Mouse (Mus musculus) neural tube, embryonic 10.5 days (tissue): ENCODE measurements around the gene AI182371.

ENCODE experiments used
- DNase-seq: peaks from one replicate; pipeline ENCODE4 v3.0.0-alpha.2; 2017; ENCODE audit warnings: low spot score; ENCODE audit errors: extremely low spot score

The AI182371 gene

DNA sequence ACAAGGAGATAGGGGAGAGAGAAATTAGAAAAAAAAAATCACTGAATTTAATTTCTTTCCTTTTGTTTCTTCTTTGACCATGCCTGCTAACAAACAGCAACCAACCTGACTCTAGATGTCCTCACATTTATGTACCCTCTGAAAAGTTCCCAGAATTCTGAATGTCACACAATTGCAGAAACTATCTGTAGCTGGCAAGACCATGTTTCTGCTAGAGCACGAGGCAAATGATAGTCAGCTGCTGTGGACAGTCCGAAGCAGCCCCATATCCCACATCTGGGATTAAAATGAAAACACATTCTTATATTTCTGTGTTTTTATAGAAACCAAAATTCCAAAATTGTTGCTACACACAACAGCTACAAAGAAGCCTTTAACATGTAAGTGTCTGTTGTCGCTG lies at the start of gene AI182371:
TSS of gene AI182371 (minus strand) at position 101 of the 400 bp plus-strand sequence.
- DNase-seq: no peak

DNA sequence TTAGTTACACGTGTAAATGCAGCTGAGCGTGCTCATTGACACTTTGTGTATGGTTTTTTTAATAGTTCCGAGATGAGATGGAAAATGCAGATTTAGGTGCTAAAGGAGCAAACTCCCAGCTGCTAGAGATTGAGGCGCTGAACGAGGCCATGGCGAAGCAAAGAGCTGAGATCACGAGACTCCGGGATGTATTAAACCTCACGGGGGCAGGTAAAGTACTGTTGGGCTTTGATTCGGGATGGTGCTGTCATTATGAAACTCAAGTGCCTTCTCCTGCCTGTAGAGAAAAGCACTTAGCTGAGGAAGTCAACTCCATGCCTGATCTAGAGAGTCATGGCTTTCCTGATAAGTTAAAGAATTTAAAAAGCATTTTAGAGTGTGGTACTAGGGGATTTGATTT lies 47.5 kb upstream of the AI182371 start:
- DNase-seq: no peak

DNA sequence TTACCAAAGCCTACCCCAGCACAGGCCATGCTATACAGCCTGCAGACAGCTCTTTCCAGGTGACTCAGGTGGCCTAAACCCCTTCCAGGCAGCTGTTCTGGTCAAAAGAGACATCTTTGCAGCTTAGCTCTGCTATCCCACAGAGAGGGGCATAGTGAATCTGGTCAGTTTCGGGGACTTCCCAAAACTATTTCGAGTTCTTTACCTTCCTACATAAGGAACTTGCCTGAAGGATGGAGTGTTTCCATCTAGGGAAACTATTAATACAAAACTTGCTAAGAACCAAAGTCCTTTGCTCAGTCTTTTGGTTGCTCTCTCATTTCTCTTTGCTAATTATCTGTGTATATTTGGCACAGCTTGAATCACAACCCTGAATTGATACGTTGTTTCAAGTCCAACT lies 40.3 kb upstream of the AI182371 start:
- DNase-seq: no peak

DNA sequence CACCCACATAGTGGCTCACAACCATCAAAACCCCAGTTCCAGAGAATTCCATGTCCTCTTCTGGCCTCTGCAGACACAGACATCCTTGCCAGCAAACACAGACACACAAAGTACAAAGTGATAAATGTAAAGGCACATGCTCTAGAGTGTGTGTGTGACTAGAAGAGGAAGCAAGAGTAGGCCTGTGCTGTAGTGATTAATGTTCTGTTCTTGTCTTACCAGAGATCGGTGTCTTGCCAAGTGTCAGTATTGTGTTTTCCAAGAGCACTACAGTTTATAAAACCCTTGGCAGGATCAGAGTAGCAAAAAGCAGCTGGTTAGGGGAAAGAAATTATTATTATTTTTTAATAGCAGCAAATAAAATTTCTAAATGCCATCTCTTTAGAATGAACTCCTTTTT lies 37.2 kb upstream of the AI182371 start:
- no peak for DNase-seq

DNA sequence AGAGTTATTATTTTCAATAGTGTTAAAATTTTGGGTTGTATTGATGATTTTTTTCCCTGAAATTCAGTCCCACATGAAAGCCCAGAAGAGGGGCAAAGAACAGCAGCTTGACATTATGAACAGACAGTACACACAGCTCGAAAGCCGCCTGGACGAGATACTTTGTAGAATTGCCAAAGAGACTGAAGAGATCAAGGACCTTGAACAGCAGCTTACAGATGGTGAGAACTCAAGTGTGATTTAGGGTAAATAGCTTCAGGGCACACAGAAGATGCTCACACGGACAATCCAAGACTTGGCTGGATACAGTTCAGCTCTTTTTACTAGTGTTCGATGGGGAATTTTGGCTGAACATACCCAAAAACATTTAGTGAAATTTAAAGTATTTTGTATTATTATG lies 32.5 kb upstream of the AI182371 start:
- DNase-seq: no peak

DNA sequence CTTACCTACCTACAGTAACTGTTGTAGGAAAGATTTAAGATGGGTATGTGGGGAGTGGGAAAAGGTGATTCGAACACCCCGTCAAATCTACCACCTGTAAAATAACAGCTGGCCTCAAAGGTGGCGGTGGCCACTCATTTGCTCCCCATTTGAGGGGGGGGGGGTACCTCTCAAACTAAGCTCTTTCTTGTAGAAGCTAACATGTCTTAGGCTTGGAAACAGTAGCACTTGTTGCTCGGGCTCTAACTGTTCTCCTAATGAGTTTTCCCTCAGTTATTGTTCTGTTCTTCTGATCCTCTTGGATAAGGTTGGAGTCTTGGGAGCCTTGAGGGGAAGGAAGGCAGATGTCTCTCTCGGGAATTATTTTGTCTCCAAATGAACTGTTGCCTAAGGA lies 31.3 kb upstream of the AI182371 start:
- DNase-seq: peak; percentile 16

DNA sequence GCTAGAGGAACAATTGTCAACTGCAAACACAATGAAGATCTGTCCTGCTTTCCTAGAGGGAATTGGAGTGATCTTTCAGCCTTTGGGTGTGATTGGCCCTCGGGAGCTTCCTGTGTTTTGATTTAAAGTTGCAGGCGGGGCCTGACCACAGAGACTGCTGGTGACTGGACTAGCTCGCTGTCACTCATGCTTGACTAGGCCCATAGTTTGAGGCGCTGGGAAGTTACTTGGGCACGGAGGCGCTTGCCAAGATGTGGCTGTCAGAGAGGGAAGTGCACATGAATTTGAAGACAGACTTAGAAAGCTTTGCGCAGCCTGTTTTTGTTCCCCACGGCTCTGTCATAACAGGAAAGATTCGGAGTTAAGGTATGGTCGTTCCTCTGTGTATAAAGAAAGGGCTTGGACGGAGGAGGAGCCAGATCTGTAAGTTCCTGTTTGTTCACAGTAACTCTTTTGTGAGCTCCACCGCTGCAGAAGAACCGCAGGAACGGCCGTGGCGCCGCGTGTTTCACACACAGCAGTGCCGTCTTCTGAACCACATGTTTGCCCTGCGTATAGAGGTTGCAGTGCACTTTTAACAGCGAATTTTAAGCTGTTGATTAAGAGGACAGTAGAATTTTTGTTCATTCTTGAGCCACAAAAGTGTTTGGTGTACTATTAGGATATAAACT lies 30.8 kb upstream of the AI182371 start:
- DNase-seq: peak; percentile 91

DNA sequence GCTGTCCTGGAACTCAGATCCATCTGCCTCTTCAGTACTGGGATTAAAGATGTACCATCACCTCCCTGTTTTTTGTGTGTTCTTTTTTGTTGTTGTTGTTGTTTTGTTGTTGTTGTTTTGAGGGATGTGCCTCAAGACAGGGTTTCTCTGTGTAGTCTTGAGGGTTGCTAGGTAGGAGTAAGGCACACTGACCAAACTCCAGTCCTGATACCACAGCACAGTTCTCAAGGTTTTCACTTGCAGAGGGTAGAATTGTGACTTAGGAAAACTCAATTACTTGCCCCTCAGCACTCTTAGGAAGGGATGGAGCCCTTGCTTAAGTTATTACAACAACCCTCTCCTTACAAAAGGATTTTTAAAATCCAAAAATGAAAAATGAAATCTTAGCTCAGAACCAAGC lies 30.1 kb upstream of the AI182371 start:
- DNase-seq: no peak

DNA sequence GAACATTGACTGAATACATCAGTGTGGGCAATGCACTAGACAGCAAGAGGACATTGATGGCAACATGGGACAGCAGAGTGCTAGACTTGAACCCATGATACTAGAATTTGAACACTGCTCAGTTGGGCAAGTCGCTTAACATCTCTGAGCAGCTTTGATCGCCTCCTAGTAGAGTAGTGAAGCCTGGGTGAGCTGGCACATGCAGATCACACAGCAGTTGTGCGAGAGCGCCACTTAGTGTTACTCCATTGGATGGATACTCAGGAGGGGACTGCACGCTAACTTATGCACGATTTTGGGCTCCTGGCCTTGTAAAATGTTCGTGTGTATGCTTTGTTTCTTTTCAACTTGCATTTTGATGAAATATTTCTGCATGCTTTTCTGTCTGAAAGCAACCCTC lies 23.4 kb upstream of the AI182371 start:
- DNase-seq: no peak

DNA sequence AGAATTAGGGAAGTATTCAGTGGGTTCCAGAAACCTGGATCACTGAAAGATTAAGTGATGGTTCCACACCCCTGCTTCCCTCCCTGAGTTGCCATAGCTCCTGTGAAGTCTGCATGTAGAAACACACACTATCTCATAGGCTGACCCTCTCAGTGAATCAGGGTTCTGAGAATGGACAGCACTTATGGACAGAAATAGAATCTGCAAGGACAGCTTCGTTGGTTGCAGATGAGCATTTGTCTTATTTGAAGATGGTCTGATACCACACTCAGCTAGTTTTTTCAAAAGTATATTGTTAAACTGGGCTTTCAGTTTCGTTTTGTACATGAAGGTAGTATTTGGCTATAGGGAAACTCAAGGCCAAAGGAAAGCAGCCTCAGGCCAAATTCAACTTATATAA lies 9.2 kb upstream of the AI182371 start:
- DNase-seq: no peak

DNA sequence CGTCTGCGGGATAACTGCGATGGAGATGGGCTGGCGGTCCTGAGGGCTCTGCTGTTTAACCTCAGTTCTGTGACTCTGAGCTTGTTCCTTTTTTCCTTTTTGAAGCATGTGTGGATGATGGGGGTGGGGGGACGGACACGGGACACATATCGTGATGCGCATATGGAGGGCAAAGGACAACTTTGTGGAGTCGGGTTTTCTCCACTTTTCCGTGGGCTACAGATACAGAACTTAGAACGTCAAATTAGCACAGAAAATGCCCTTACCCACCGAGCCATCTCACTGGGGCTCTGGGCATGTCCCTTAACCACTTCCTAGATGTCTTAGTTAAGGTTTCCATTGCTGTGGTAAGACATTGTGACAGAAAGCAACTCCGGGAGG lies 8.6 kb upstream of the AI182371 start:
- DNase-seq: no peak

DNA sequence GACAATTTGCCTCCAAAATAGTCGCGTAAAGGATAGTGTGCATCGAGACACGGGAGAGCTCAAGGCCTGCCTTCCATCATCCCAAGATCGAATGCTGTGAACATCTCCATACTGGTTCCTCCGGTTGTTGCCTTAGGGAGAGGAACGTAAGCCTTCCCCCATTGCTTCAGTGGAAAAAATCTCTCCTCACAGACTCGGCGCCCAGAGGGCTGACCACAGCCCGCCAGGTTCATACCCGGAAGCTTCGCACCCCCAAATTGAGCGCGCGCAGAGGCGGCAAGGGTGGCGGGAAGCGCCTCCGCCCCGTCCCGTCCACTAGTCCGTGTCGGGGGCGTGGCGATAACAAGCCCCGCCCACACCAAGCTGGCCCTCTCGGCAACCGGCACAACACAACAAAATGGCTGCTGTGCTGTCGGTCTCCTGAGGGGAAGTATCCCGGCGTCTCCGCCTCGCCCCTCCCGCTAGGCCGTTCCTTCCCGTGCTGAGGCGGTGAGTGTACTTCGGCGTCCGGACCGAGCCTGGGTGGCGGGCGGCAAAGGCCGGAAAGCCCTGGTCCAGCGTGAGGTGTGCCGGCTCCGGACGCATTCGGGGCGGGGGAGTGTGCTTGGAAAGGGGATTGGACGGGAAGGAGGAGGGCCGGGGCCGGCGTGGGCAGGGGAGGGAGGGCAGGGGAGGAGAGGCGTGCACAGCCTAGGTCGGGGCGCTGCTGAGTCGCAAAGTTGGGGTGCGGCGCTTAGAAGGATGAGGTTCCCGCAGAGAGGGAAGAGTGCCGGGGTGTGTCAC lies 8.0 kb upstream of the AI182371 start, which contains the start of gene Cntrl:
TSS of gene Cntrl (plus strand) at position 352 of the 783 bp plus-strand sequence.
- DNase-seq: peak; percentile 98

DNA sequence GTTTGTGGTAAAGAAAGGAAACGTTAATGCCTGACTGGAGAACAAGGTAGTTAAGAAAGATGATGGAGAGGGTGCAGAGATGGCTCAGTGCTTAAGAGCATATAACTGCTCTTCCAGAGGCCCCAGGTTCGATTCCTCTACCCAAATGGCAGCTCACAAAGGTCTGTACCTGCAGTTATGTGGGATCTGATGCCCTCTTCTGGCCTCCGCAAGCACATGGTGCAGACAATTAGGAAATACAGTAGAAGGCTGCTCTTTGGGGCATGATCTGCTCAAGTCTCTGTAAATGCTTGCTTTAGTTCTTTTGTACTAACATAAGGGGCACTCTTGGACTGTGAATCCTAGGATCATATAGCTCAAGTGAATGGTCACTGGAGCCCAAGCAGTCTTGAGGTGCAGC lies 7.4 kb upstream of the AI182371 start:
- DNase-seq: peak; percentile 44

DNA sequence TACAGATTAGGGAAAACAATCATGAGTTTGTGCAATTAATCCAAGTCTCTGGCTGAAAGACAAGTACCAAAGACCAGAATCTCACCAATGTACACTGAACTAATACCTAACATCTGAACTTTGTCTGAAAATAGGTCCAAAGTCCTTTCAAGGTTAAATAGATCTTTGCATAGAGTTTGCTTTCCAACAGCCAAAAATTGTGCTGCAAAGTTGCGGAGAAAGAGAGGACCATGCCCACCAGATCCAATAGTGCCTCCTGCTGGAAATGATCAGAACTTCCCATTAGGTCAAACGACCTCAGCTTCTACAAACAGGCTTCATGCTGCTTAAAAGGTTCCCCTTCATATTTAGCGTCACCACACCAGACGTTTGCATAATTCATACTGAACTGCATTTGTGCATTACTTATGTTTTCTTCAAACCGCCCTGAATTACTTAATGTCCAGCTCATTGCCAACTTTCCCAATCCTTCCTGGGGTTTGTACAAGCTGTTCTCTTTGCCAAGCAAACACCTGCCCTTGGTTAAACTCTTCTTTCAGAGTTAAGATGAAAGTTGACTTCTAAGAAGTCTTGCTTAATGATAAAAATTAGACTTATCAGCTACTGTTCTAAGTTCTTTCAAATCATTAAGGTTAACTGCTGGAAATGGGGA lies 6.8 kb upstream of the AI182371 start:
- no peak for DNase-seq

DNA sequence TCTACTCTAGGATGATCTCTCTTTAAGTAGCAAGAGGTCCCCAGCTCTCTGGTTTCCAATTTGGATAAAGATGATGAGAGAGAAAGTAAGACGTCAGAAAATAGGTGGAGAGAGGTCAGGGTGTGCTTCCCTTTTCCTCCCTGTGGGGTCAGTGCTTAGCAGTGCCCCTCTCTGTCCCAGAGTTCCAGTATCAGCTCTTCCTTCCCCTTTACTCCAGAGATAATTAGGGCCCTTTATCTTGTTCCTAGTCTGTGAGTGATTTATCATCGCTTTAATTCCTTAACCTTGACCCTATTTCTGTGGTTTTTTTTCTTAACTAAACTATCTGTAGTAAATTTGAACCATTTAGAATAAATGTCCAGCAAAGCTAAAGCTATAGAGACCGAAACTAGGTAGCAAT lies 3.5 kb upstream of the AI182371 start:
- no peak for DNase-seq

DNA sequence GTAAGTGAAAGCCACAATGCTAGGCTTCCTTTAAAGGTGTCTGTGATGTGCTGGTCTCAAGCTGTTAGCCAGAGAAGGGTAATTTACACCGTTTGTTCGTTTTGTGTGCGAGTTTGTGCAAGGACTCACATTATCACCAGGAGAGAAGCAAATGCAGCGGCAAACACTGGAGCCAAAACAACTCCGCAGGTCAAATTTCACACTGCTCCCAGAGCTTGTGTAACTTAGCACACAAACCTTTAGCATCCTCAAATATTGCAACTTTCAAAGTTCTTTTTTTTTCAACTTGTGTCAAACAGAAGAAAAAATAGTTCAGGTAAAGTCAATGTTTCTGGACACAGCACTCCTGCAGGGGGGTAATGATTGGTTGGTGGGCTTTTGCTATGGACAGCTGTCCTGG lies 2.2 kb upstream of the AI182371 start:
- DNase-seq: no peak

DNA sequence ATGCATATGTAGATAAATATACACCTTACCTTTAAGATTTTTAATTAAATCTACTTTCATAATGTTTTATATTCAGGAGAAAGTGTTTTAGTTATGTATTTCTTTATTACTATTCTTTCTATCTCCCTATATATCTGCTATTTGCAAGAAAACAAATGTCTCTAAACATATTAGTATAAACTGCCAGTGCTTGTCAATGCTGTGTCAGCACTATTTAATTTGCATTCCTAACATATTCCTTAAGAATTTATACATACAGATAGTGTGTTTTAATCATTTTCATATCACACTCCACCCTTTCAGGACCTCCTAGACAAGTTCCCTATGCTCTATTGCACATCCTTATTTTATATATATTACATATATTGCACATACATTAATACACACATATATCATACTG lies 1.4 kb upstream of the AI182371 start:
- no peak for DNase-seq

DNA sequence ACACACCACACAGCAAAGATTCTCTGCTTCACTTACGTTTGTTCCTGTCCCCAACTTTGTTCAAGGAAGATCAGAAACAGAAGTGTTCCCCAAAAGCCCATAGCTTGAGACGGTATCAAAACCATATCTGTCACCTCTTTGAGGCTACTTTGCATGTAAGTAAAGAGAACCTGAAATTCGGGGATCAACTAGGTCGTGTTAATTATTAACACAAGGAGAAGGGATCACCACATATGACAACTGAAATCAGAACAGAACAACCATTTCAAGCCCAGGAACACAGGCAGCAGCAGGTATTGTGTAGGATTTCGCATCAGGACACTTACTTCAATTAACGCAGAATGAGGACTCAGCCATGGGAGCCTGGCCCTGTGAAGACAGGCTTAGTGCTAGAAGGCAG lies 814 bp downstream of the AI182371 start:
- DNase-seq: no peak

DNA sequence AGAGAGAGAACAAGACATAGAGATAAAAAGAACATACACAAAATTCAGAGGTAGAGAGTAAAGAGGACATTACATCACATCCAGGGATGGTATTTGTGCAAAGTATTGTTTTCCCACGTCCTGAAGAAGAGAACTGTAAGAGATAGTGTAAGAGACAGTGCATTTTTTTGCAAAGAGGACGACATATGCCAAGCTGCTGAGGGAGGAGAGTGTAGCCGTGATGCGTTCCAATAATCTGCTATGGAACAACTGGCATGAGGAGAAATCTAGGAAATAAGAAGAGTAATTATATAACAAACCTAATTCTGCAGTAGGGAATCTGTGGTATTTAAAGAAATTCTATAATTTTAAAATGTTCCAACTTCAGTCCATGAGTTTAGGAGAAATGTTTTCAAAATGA lies 13.9 kb downstream of the AI182371 start:
- no peak for DNase-seq

DNA sequence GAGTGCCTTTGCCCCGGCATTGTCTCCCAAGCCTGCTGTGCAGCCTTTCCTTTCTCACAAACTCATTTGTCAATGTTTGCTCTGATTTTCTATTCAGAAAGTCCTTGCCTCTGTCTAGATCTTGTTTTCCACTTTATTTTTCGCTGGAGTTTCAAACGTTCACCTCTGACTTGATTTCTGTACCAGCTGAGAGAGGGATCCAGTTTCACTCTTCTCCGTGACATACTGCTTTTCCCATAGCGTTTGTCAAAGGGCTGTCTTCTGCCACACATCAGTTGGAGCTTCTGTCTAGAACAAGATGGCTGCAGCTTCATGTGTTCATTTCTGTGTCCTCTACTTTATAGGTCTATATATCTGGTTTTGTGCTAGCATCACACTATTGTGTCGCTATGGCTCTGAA lies 22.2 kb downstream of the AI182371 start:
- DNase-seq: no peak

DNA sequence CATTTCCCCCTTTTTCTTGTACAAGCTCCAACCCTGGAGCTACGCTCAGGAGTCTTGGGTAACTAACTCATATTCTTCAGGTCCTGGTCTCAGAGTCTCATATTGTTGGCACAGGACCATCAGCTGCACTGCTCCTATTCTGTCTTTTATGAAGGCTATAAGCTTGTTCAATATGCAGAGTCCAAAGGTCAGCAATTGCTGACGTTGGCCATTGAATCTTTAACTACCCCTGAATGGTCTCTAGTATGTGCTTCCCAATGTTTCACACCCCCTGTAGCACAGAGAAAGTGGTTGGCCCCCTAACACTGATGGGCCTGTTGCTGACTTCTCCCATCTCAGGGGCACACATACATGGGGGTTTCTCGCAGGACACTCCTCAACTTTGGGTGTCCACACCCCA lies 27.0 kb downstream of the AI182371 start:
- no peak for DNase-seq

DNA sequence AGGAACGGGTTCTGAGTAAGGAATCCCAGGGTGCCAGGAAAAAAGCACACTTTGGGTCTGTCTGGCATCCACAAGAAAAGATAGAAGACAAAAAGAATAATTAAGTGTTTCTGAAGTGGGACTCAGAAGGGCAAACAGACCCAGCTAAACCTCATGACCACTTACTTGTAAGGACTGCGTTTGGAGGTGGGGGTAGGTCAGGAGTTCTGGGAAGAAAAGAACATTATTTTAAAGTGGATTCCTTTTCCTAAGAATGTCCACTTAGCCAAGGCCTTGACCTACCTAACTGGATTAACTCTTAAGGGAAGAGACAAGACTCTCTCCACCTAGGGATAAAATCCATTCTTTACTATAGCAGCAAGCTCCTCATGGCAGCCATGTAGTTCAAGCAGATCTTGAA lies 28.8 kb downstream of the AI182371 start:
- no peak for DNase-seq

DNA sequence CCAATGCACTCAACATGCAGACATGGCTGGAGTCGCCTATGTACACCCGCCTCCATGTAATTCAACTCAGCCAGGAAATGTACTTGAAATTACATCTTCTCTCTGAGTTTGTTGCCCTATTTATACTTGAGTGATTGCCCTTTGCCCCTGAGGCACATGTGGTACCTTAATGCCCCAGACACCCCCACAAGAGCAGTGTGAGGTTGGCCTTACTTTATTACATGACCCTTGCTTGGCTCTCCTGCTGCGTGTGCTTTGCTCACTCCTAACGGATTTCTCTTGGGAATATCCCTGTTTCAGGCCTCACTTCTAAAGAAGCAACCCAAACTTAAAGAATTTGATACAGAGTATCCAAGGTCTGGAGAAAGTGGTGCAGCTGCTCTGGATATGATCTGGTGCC lies 31.1 kb downstream of the AI182371 start:
- DNase-seq: no peak
